Mouse (Mus musculus) forebrain, embryonic 12.5 days (tissue): ENCODE measurements around the gene Slc2a12. TPM values are rescaled to one million over a fixed set of nuclear protein-coding genes. Genes with fewer than 3 reads are reported as not detected.

ENCODE experiments used
- ATAC-seq: fragments of 200-750 bp; cut with Nextera tagmentation; 2 replicates; pipeline ENCODE4 v1.8.0; 2017; ENCODE audit warnings: moderate TSS enrichment; ENCODE audit not compliant: low FRiP score
- H3K27ac ChIP-seq: fragments of 300-500 bp; sonication (generic); 2 replicates; pipeline ENCODE4 v1.5.1; 2016; ENCODE audit warnings: mild to moderate bottlenecking
- H3K27me3 ChIP-seq: fragments of 300-500 bp; sonication (generic); 2 replicates; pipeline ENCODE4 v1.6.1; 2016; ENCODE audit warnings: mild to moderate bottlenecking
- H3K36me3 ChIP-seq: fragments of 300-500 bp; sonication (generic); replicated peaks from 2 replicates; pipeline ENCODE4 v1.6.1; 2016; ENCODE audit warnings: mild to moderate bottlenecking
- H3K4me1 ChIP-seq: fragments of 300-500 bp; sonication (generic); 2 replicates; pipeline ENCODE4 v1.6.1; 2016
- H3K4me2 ChIP-seq: fragments of 300-500 bp; sonication (generic); 2 replicates; pipeline ENCODE4 v1.6.1; 2016; ENCODE audit warnings: mild to moderate bottlenecking, moderate library complexity
- H3K4me3 ChIP-seq: fragments of 300-500 bp; sonication (generic); replicated peaks from 2 replicates; pipeline ENCODE4 v1.5.1; 2016; ENCODE audit warnings: mild to moderate bottlenecking
- H3K9ac ChIP-seq: fragments of 300-500 bp; sonication (generic); 2 replicates; pipeline ENCODE4 v1.6.1; 2016; ENCODE audit warnings: mild to moderate bottlenecking
- H3K9me3 ChIP-seq: fragments of 300-500 bp; sonication (generic); 2 replicates; pipeline ENCODE4 v1.6.1; 2016
- WGBS: fragments of 180-500 bp; shearing (Covaris S2); methylation state at CpG from one replicate; pipeline ENCODE4 v1.1.7; 2016; 5-methylcytosine and 5-hydroxymethylcytosine counted together
- polyA plus RNA-seq: library from polyadenylated mRNA; unstranded; fragments of >200 nt; fragmentation: Nextera tagmentation; extraction: Ambion mirVana; gene quantifications from 2 replicates; pipeline ENCODE4 v1.2.1, GENCODE M21; 2016

Gene Slc2a12
- polyA plus RNA-seq, 1 experiment from 2014 or later, result 2.1 TPM

- WGBS, result 88% methylated on average over 2 of the region's 2 CpGs
- Histone ChIP-seq H3K9ac (no peak overlapping the region), H3K9me3 (no peaks in the 10 kb centered on the region), H3K36me3 (peaks cover 19% of the 10 kb centered on the region), H3K4me1 (no peaks in the 10 kb centered on the region), H3K27ac (no peak overlapping the region), H3K4me2 (no peak overlapping the region), H3K27me3 (no peaks in the 10 kb centered on the region), H3K4me3 (no peak overlapping the region)
- ATAC-seq, result no peak
These were observed 68.1 kb downstream of the Slc2a12 start for GRCm38 (mm10) chr10:22712955-22713354.

- H3K27ac ChIP-seq, result no peak overlapping the region
- peaks cover 4% of the 10 kb centered on the region for H3K36me3 ChIP-seq
- 76% methylated on average over 4 of the region's 4 CpGs for WGBS
- no peak overlapping the region for H3K4me2 ChIP-seq
- no peaks in the 10 kb centered on the region for H3K27me3 ChIP-seq
- no peak overlapping the region for H3K4me3 ChIP-seq
- no peaks in the 10 kb centered on the region for H3K9me3 ChIP-seq
- H3K9ac ChIP-seq, result no peak overlapping the region
- ATAC-seq, result peak; percentile 47; the same call in 1 of the 2 replicates
- peaks cover 4% of the 10 kb centered on the region; the same call in 1 of the 2 replicates for H3K4me1 ChIP-seq
These were observed 69.7 kb downstream of the Slc2a12 start for GRCm38 (mm10) chr10:22714520-22714919.

- Histone ChIP-seq H3K27me3 (no peaks in the 10 kb centered on the region), H3K4me3 (no peak overlapping the region), H3K36me3 (no peaks in the 10 kb centered on the region), H3K27ac (no peak overlapping the region), H3K9me3 (no peaks in the 10 kb centered on the region), H3K4me1 (peaks cover 4% of the 10 kb centered on the region; the same call in 1 of the 2 replicates), H3K9ac (no peak overlapping the region), H3K4me2 (no peak overlapping the region)
- no peak for ATAC-seq
- WGBS, result 51% methylated on average over 4 of the region's 4 CpGs
These were observed 73.7 kb downstream of the Slc2a12 start for GRCm38 (mm10) chr10:22718475-22718874.

DNA sequence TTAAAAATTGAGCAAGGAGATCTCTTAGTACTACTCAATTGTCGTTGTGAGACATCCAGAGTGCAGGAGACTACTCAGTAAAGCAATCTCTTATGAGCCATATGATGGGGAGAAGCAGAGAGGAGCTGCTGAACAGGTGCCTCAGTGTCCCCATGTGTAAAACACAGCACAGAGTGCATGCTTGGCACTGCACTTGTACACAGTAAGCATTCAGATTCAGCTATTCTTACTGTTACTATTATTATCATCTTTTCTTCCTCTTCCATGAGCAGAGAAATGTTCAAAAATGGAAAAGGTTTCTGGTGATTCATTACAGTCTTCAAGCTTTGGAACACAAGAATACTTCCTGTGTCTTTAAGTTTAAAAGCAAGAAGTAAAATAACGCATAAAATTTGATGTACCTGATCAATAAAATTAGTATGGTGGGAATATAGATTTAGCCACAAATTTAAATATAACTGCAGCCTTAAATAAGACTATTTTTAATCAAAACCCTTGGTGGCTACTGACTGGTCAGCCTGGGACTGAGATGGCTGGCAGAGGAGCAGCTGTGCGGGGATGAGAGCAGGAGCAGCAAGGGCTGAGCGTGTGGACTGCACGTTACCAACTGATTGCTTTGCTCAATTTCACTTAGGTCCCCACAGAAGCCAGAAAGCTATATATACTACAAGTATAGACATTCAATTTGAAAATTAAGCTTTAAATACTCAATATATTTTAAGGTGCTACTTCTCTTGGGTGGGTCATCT lies 76.1 kb downstream of the Slc2a12 start:
- WGBS, result 93% methylated on average over 5 of the region's 5 CpGs

GRCm38 (mm10) chr10:22725166-22725565 lies 80.4 kb downstream of the Slc2a12 start:
- Histone ChIP-seq H3K27me3 (no peaks in the 10 kb centered on the region), H3K27ac (no peak overlapping the region), H3K4me3 (no peak overlapping the region), H3K9ac (no peak overlapping the region), H3K4me1 (peaks cover 28% of the 10 kb centered on the region), H3K36me3 (no peaks in the 10 kb centered on the region), H3K9me3 (no peaks in the 10 kb centered on the region), H3K4me2 (no peak overlapping the region)
- 81% methylated on average over 4 of the region's 4 CpGs for WGBS
- no peak for ATAC-seq

More for the DNA sequence above, 76.1 kb downstream of the Slc2a12 start:
- no peak overlapping the region for H3K4me3 ChIP-seq
- no peak overlapping the region for H3K4me2 ChIP-seq
- no peaks in the 10 kb centered on the region for H3K9me3 ChIP-seq
- no peaks in the 10 kb centered on the region for H3K27me3 ChIP-seq
- no peak overlapping the region for H3K27ac ChIP-seq
- H3K4me1 ChIP-seq, result peaks cover 4% of the 10 kb centered on the region; the same call in 1 of the 2 replicates
- no peak overlapping the region for H3K9ac ChIP-seq
- no peaks in the 10 kb centered on the region for H3K36me3 ChIP-seq
- ATAC-seq, result no peak

DNA sequence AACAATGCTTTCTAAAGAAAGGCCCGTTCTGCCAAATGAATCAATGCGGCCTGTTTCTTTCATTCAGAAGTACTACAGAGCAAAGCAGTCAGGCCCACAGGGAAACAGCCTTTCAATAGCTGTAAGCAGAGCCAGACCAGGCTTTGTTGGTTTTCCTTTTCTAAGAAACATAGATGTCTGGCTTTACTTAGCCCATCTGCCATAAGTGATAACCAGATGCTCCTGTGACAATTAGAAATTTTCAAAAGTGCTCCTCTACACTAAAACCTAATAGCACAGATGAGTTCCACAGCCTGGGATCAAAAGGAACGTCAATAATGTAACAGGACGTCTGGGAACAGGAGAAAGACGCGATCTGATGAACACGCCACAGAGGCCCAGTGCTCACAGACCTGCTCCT lies 81.5 kb downstream of the Slc2a12 start:
- no peak overlapping the region for H3K4me3 ChIP-seq
- no peak for ATAC-seq
- no peak overlapping the region for H3K9ac ChIP-seq
- H3K36me3 ChIP-seq, result no peaks in the 10 kb centered on the region
- 66% methylated on average over 7 of the region's 7 CpGs for WGBS
- peaks cover 30% of the 10 kb centered on the region for H3K4me1 ChIP-seq
- H3K27me3 ChIP-seq, result no peaks in the 10 kb centered on the region
- no peak overlapping the region for H3K4me2 ChIP-seq
- H3K27ac ChIP-seq, result 0 out of 2 replicates have a peak overlapping the region, but pooled peaks have one; percentile 13
- no peaks in the 10 kb centered on the region for H3K9me3 ChIP-seq

DNA sequence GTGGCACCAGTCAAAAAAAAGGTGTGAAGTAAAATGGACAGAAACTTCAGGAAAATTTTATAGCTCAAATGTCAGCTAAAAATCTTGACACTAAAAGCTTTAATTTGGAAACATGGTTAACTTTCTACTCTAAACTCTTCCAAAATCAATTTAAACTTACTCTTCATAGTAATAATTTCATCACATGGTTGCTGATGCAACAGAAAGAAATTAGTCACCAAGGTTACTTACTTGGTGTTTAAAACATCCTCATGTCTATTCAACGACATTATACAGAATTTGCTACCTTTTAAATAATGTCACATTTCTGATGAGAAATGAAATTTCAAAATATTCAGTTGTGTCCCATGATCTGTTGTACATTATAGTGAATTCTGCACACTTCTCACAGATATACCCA lies 83.4 kb downstream of the Slc2a12 start:
- no peak overlapping the region for H3K4me2 ChIP-seq
- H3K9ac ChIP-seq, result no peak overlapping the region
- no peaks in the 10 kb centered on the region for H3K36me3 ChIP-seq
- H3K9me3 ChIP-seq, result no peaks in the 10 kb centered on the region
- peaks cover 36% of the 10 kb centered on the region for H3K4me1 ChIP-seq
- H3K4me3 ChIP-seq, result no peak overlapping the region
- no peaks in the 10 kb centered on the region for H3K27me3 ChIP-seq
- WGBS, result 85% methylated on average over 1 of the region's 1 CpGs
- ATAC-seq, result no peak
- no peak overlapping the region for H3K27ac ChIP-seq

DNA sequence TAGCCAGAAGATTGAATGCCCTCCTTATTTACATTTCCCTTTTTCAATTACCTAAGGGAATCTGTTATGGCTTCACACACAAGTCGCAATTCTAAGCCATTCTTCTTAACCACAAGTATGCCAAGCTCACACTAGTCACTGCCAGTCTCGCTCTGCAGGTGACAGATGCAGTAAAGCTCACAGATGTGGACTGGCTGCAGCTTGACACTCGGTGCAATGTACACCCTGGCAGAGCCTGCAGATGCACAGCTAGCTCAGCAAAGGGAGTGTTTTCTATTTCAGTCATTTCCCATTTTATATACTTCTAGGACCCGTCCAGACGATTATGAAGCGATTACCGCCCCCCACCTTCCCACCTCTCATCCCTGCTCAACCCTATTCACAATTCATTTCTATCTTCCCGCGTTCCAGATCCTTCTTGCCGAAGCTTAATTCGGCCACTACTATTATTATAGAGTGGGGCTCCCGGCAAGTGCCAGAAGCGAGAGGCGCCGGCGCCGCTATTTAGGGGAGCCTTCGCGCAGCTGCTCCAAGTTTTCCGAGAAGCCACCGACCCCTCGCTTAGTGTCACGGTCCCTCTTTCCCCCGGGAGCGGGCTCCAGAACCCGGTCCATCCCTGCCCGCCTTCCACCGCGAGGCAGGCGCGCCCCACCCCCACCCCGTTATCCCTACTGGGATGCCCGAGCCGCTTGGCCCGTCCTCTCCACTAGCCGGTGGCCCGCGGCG lies 85.6 kb downstream of the Slc2a12 start:
- Histone ChIP-seq H3K27ac (peak overlapping the region; percentile 95), H3K9ac (peak overlapping the region; percentile 97), H3K4me1 (peaks cover 36% of the 10 kb centered on the region), H3K9me3 (no peaks in the 10 kb centered on the region), H3K4me2 (peak overlapping the region; percentile 93), H3K27me3 (no peaks in the 10 kb centered on the region), H3K36me3 (no peaks in the 10 kb centered on the region), H3K4me3 (peak overlapping the region; percentile 98)
- ATAC-seq, result peak; percentile 71
- 1% methylated on average over 39 of the region's 39 CpGs for WGBS

- no peak for ATAC-seq
- Histone ChIP-seq H3K27ac (peak overlapping the region; percentile 95), H3K4me2 (peak overlapping the region; percentile 93), H3K4me1 (peaks cover 36% of the 10 kb centered on the region), H3K9me3 (no peaks in the 10 kb centered on the region), H3K9ac (peak overlapping the region; percentile 97), H3K4me3 (peak overlapping the region; percentile 98), H3K27me3 (no peaks in the 10 kb centered on the region), H3K36me3 (no peaks in the 10 kb centered on the region)
- WGBS, result under 1% methylated on average over 33 of the region's 33 CpGs
These were observed 86.1 kb downstream of the Slc2a12 start for GRCm38 (mm10) chr10:22730992-22731271.

DNA sequence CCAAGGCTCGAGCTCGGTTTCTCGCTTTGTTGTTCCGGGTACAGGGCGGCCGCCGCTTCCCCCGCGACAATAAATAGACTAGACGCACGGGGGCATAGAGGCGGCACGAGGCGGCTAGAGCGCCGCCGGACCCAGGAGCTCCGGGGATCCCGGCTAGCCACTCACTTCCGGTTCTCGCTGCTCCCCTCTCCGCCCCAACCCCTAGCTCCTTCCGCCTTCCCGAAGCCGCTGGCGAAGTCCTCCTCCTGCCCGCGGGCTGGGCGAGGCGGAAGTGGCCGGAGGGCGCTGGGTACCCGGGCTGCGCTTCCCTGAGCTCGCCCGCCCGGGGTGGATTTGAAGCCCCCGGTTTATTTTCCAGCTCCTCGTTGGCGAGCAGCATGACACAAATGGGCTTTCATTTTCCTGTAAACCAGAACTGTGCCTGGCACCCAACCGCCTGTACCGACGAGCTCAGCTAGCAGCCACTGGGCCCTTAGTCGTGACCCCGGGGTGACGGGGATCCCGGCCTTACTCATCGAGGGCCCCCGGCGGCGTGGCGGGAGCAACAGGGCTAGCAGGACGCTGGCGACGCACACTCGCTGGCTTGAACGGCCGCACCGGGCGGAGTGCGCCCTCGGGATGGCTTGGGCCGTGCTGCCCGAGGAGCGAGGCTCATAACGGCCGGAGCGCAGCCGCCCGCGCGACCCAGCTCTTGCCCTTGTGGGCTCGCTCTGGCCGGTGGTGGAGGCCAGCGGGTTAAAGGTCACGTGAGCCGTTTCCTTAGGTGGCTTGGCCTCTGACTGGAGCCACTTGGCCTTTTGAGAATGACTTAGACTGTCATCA lies 86.7 kb downstream of the Slc2a12 start, which contains the start of gene Tbpl1:
Tbpl1 (minus strand) TSS at position 667 of the 822 bp plus-strand sequence.
- under 1% methylated on average over 77 of the region's 77 CpGs for WGBS
- ATAC-seq, result peak; percentile 99
- H3K27ac ChIP-seq, result peak within 1 kb of the TSS; percentile 95
- H3K9ac ChIP-seq, result peak within 1 kb of the TSS; percentile 97
- peak within 1 kb of the TSS; percentile 93 for H3K4me2 ChIP-seq
- H3K27me3 ChIP-seq, result no peaks in the 10 kb centered on the region
- peaks cover 34% of the 10 kb centered on the region for H3K4me1 ChIP-seq
- peak within 1 kb of the TSS; percentile 98 for H3K4me3 ChIP-seq
- H3K36me3 ChIP-seq, result no peaks in the 10 kb centered on the region
- no peaks in the 10 kb centered on the region for H3K9me3 ChIP-seq

- no peaks in the 10 kb centered on the region for H3K27me3 ChIP-seq
- peaks cover 27% of the 10 kb centered on the region for H3K4me1 ChIP-seq
- peak overlapping the region; percentile 98 for H3K4me3 ChIP-seq
- H3K27ac ChIP-seq, result no peak overlapping the region
- H3K9me3 ChIP-seq, result no peaks in the 10 kb centered on the region
- ATAC-seq, result no peak; the same call in 1 of the 2 replicates
- peak overlapping the region; percentile 88 for H3K4me2 ChIP-seq
- WGBS, result 68% methylated on average over 10 of the region's 10 CpGs
- H3K9ac ChIP-seq, result peak overlapping the region; percentile 97
- no peaks in the 10 kb centered on the region for H3K36me3 ChIP-seq
These were observed 87.4 kb downstream of the Slc2a12 start for GRCm38 (mm10) chr10:22732181-22732580.

DNA sequence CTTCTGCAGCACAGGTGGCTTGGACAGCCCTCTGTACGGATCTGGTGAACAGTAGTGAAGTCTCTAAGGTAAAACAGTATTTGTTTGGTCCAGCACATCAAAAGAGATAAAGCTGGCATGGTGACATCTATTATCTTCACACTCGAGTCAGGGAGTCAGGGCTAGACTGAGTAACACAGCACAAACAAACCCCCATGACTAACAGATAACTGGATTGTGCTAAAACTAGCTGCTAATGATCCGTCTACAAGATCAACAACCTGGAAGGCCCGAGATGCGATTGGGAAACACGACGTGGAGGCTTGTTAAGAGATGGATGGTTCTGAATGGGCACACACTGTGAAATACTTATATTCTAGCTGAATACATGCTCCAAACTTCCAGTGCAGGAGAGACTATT lies 101.1 kb downstream of the Slc2a12 start:
- WGBS, result 79% methylated on average over 7 of the region's 7 CpGs

More for the DNA sequence above, 101.1 kb downstream of the Slc2a12 start:
- H3K4me1 ChIP-seq, result peaks cover 5% of the 10 kb centered on the region; the same call in 1 of the 2 replicates
- peak overlapping the region; percentile 63; the same call in 1 of the 2 replicates for H3K27ac ChIP-seq
- ATAC-seq, result peak; percentile 17; the same call in 1 of the 2 replicates
- H3K27me3 ChIP-seq, result no peaks in the 10 kb centered on the region
- H3K36me3 ChIP-seq, result no peaks in the 10 kb centered on the region
- H3K4me3 ChIP-seq, result no peak overlapping the region
- H3K9me3 ChIP-seq, result no peaks in the 10 kb centered on the region
- H3K9ac ChIP-seq, result no peak overlapping the region
- H3K4me2 ChIP-seq, result no peak overlapping the region
